Mouse (Mus musculus) intestine, postnatal 0 days (tissue): ENCODE measurements at regions not wholly inside any gene's neighbourhood (a gene's known extent, or its start where the extent isn't known, plus 50 kb on each side); places are given as distances from the start of the nearest gene placed in this dataset.
A peak's percentile ranks its signal among the peaks of the same experiment; 100 is the strongest.
"Not testable (repeated sequence)": the region's sequence is repeated elsewhere in the genome, so short reads cannot be mapped to it uniquely, and the experiment has no call there.

ENCODE experiments used
- ATAC-seq: fragments of 200-750 bp; cut with Nextera tagmentation; 2 replicates; pipeline ENCODE4 v1.8.0; 2017; ENCODE audit warnings: mild to moderate bottlenecking, moderate TSS enrichment, moderate library complexity
- H3K27ac ChIP-seq: fragments of 300-500 bp; sonication (generic); 2 replicates; pipeline ENCODE4 v1.5.1; 2014; ENCODE audit warnings: mild to moderate bottlenecking, low read depth, low read length, moderate library complexity
- H3K27me3 ChIP-seq: fragments of 300-500 bp; sonication (generic); replicated peaks from 2 replicates; pipeline ENCODE4 v1.6.1; 2014; ENCODE audit warnings: low read length, mixed read lengths; ENCODE audit not compliant: control insufficient read depth, insufficient read depth
- H3K36me3 ChIP-seq: fragments of 300-500 bp; sonication (generic); 2 replicates; pipeline ENCODE4 v1.6.1; 2014; ENCODE audit warnings: mild to moderate bottlenecking, moderate library complexity; ENCODE audit not compliant: control insufficient read depth, insufficient read depth
- H3K4me1 ChIP-seq: fragments of 300-500 bp; sonication (generic); replicated peaks from 2 replicates; pipeline ENCODE4 v1.6.1; 2014; ENCODE audit warnings: antibody characterized with exemption, low read length, mixed read lengths; ENCODE audit not compliant: control insufficient read depth, insufficient read depth
- H3K4me2 ChIP-seq: fragments of 300-500 bp; sonication (generic); replicated peaks from 2 replicates; pipeline ENCODE4 v1.6.1; 2014; ENCODE audit warnings: low read depth, mild to moderate bottlenecking, moderate library complexity
- H3K4me3 ChIP-seq: fragments of 300-500 bp; sonication (generic); 2 replicates; pipeline ENCODE4 v1.5.1; 2014; ENCODE audit warnings: low read depth, low read length
- H3K9ac ChIP-seq: fragments of 300-500 bp; sonication (generic); 2 replicates; pipeline ENCODE4 v1.6.1; 2014; ENCODE audit warnings: mild to moderate bottlenecking, low read depth, low read length
- H3K9me3 ChIP-seq: fragments of 300-500 bp; sonication (generic); 2 replicates; pipeline ENCODE4 v1.6.1; 2016; ENCODE audit warnings: mixed run types; ENCODE audit not compliant: control insufficient read depth
- CTCF ChIP-seq: sonication (generic); IDR thresholded peaks from 2 replicates; pipeline ENCODE4 v1.5.1; 2016; ENCODE audit warnings: low read depth, mild to moderate bottlenecking, control low read depth, antibody characterized with exemption, moderate library complexity
- WGBS: fragments of 180-500 bp; shearing (Covaris S2); extraction: QIAGEN DNeasy Blood & Tissue Kit; methylation state at CpG from one replicate; pipeline ENCODE4 v1.1.7; 2014; 5-methylcytosine and 5-hydroxymethylcytosine counted together

DNA sequence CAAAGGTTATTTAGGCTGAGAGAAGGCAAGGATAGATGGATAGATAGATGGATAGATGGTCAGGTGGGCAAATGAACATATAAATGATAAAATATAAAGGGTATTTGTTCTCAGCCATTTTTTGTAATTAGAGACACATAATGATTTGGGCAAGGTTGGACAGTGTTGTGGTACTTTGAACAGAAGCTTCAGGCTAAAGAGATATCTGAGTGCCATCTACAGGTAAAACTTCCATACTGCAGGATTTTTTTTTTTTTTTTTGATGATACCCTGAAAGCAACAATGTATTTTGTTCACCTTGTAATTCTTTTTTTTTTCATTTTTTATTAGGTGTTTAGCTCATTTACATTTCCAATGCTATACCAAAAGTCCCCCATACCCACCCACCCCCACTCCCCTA, 110.1 kb upstream of the Trabd2b start:
- H3K4me3 ChIP-seq, result no peak overlapping the region
- TF ChIP-seq CTCF, result peak; percentile 44
- no peaks in the 10 kb centered on the region for H3K4me1 ChIP-seq
- H3K36me3 ChIP-seq, result no peaks in the 10 kb centered on the region
- H3K27ac ChIP-seq, result no peak overlapping the region
- H3K4me2 ChIP-seq, result no peak overlapping the region
- no peaks in the 10 kb centered on the region for H3K9me3 ChIP-seq
- no peak overlapping the region for H3K9ac ChIP-seq
- ATAC-seq, result no peak
- no peaks in the 10 kb centered on the region for H3K27me3 ChIP-seq

DNA sequence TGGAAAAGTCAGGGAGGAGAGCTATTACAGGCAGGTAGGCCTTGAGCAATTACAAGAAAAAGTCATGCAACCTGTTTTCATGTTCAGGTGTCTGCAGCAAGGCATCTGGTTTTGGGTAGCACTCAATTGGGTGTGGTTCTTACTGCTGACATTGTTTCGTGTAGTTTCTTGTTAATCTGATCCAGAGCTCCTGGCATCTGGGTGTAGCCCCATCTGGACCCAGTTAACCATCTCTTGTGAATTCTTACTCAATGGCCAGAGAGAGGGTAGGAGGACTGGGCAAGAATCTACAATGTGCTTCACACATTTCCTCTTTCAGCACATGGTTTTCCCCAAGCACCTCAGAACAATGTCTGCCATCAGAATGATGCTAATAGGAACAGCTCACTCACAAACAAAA, 108.0 kb upstream of the Trabd2b start:
- not testable (repeated sequence) for H3K4me2 ChIP-seq, H3K4me3 ChIP-seq, H3K36me3 ChIP-seq, H3K27me3 ChIP-seq, H3K27ac ChIP-seq, H3K9ac ChIP-seq, ATAC-seq, H3K9me3 ChIP-seq, H3K4me1 ChIP-seq
- WGBS, result 27% methylated on average over 1 of the region's 1 CpGs

- no peak overlapping the region for H3K9ac ChIP-seq
- H3K4me2 ChIP-seq, result no peak overlapping the region
- 38% methylated on average over 3 of the region's 3 CpGs for WGBS
- no peaks in the 10 kb centered on the region for H3K27me3 ChIP-seq
- no peaks in the 10 kb centered on the region for H3K4me1 ChIP-seq
- no peaks in the 10 kb centered on the region for H3K9me3 ChIP-seq
- no peaks in the 10 kb centered on the region for H3K36me3 ChIP-seq
- no peak overlapping the region for H3K27ac ChIP-seq
- TF ChIP-seq CTCF, result peak; percentile 81
- no peak overlapping the region for H3K4me3 ChIP-seq
- no peak for ATAC-seq
Measured at GRCm38 (mm10) chr4:114300390-114301012, 106.0 kb upstream of the Trabd2b start.

DNA sequence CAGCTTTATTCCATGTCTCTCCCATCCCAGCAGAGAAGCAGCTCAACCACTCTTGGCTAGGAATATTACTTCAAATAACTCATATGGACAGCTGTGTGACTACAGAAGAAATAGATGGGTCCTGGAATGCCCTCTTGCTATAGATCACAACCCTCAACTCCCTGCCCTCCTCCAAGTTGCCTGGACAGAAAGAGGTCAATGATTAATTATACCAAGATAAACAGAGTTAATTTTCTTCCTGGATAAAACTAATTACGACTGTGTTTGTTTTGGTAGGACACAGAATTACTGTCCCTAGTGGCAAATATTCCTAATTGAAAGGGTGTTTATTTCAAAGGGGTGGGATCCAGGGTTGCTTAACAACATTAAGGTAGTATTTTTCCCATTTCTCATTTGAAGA, 101.9 kb upstream of the Trabd2b start:
- no peak overlapping the region for H3K9ac ChIP-seq
- ATAC-seq, result no peak
- H3K9me3 ChIP-seq, result no peaks in the 10 kb centered on the region
- no peaks in the 10 kb centered on the region for H3K27me3 ChIP-seq
- no peaks in the 10 kb centered on the region for H3K36me3 ChIP-seq
- H3K4me1 ChIP-seq, result no peaks in the 10 kb centered on the region
- H3K4me2 ChIP-seq, result no peak overlapping the region
- no peak for TF ChIP-seq CTCF
- H3K27ac ChIP-seq, result no peak overlapping the region
- WGBS, result 13% methylated on average over 1 of the region's 1 CpGs
- no peak overlapping the region for H3K4me3 ChIP-seq

DNA sequence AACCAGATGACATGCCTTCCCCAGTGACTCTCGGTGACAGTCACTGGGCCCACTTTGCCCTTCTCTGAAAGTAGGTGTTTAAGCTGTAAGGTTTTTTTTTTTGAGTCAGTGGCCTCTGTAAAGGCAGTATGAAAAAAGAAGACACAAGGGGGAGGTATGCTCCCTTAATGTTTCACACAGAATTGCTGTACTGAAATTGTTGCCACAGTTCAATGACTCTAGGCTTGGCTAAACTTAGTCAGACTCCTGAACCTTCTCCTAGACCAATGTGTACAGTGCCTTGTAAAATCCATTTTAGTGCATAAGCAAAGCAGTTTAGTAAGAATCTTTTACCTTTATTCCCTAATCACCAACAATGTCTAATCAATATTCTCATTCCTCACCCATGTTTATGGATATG, 99.0 kb upstream of the Trabd2b start:
- H3K9me3 ChIP-seq, result no peaks in the 10 kb centered on the region
- no peak for TF ChIP-seq CTCF
- H3K36me3 ChIP-seq, result no peaks in the 10 kb centered on the region
- WGBS, result 81% methylated on average over 1 of the region's 1 CpGs
- ATAC-seq, result no peak
- H3K27ac ChIP-seq, result no peak overlapping the region
- H3K27me3 ChIP-seq, result no peaks in the 10 kb centered on the region
- no peaks in the 10 kb centered on the region for H3K4me1 ChIP-seq
- no peak overlapping the region for H3K4me3 ChIP-seq
- no peak overlapping the region for H3K9ac ChIP-seq
- H3K4me2 ChIP-seq, result no peak overlapping the region

- Histone ChIP-seq H3K4me2 (no peak overlapping the region), H3K36me3 (no peaks in the 10 kb centered on the region), H3K9me3 (no peaks in the 10 kb centered on the region), H3K9ac (no peak overlapping the region), H3K4me3 (no peak overlapping the region), H3K27me3 (no peaks in the 10 kb centered on the region), H3K27ac (no peak overlapping the region), H3K4me1 (no peaks in the 10 kb centered on the region)
- ATAC-seq, result no peak
- WGBS, result 2% methylated on average over 1 of the region's 1 CpGs
- peak; percentile 82 for TF ChIP-seq CTCF
Measured at GRCm38 (mm10) chr4:114308518-114308917, 98.0 kb upstream of the Trabd2b start.

DNA sequence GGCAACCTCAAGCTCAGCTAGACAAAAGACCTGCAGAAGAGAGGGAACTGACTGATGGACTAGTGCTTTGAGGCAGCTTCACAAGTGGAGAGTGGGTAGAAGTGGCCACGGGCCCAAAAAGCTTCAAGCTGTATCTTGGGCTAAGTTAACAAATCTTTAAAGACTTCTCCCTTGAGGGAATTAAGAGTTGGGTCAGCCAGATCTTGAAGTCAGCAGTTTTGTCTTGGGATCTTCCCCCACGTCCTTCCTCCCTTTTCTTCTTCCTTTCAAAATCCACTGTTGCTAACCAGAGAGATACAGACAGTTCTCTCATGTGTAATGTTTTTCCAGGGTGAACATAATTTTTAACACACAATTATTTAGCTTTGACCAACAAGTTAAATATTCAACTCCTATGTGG, 91.5 kb upstream of the Trabd2b start:
- Histone ChIP-seq H3K4me1 (no peaks in the 10 kb centered on the region), H3K9me3 (no peaks in the 10 kb centered on the region), H3K27me3 (no peaks in the 10 kb centered on the region), H3K9ac (no peak overlapping the region), H3K4me2 (no peak overlapping the region), H3K36me3 (no peaks in the 10 kb centered on the region), H3K27ac (no peak overlapping the region), H3K4me3 (no peak overlapping the region)
- WGBS, result 54% methylated on average over 2 of the region's 2 CpGs
- no peak for ATAC-seq
- no peak for TF ChIP-seq CTCF
